Mouse (Mus musculus) stomach, embryonic 16.5 days (tissue): ENCODE measurements around the gene Ifne. TPM values are rescaled to one million over a fixed set of nuclear protein-coding genes. Genes with fewer than 3 reads are reported as not detected.

Experiments used
- microRNA counts: library from miRNA; unstranded; fragments of <30 nt; microRNA quantifications from one replicate; lab custom pipeline; 2016
- microRNA-seq: library from miRNA; unstranded; fragments of <30 nt; microRNA quantifications from one replicate; pipeline ENCODE4, GENCODE M21; 2016
- polyA plus RNA-seq: library from polyadenylated mRNA; unstranded; fragments of >200 nt; fragmentation: Nextera tagmentation; extraction: Ambion mirVana; gene quantifications from 2 replicates; pipeline ENCODE4 v1.2.1, GENCODE M21; 2015

Ifne gene
- polyA plus RNA-seq, 1 experiment from 2014 or later: not detected

MicroRNAs encoded within 50 kb of the gene (microRNA counts, 519-probe panel; counts per million panel counts)
- 2,733 counts per million, percentile 62 among the panel's probes with 10 or more counts for microRNA mmu-miR-31 (lab: Ali Mortazavi, UCI)

Small RNA genes within 50 kb of the gene (microRNA-seq; reads per million reads assigned to microRNA genes)
- gene Mir31: 954 reads per million, percentile 76 among the genes with 10 or more reads in this experiment

Other genes with a start within 250 kb of the Ifne start
- gene C87499, start 245.8 kb downstream of the Ifne start, polyA plus RNA-seq: not detected in 2 replicates
- gene Ifna13, start 235.7 kb downstream of the Ifne start, polyA plus RNA-seq: not detected in 2 replicates
- gene Ifna16, start 203.3 kb downstream of the Ifne start, polyA plus RNA-seq: not detected in 2 replicates
- not detected in 2 replicates for gene Ifna2, start 196.3 kb downstream of the Ifne start, polyA plus RNA-seq
- gene Ifnab, start 188.8 kb downstream of the Ifne start, polyA plus RNA-seq: not detected in 2 replicates
- gene Gm26566, start 158.4 kb downstream of the Ifne start, polyA plus RNA-seq: 0.36 and 0.51 TPM in 2 replicates
- gene Klhl9, start 157.7 kb downstream of the Ifne start, polyA plus RNA-seq: 83.6 and 87.9 TPM in 2 replicates
- not detected in 2 replicates for gene Gm13271, start 125.3 kb downstream of the Ifne start, polyA plus RNA-seq
- 0.19 and 0.26 TPM in 2 replicates for gene Gm13283, start 120.1 kb downstream of the Ifne start, polyA plus RNA-seq
- 0.59 and 0.89 TPM in 2 replicates for gene Gm13290, start 106.4 kb downstream of the Ifne start, polyA plus RNA-seq
- not detected in 2 replicates for gene Gm13289, start 103.3 kb downstream of the Ifne start, polyA plus RNA-seq
- gene Gm13272, start 100.4 kb downstream of the Ifne start, polyA plus RNA-seq: 0.28 TPM in 1 of 2 replicates, not detected in the other
- 0.48 TPM in 1 of 2 replicates, not detected in the other for gene Ifnz, start 98.1 kb downstream of the Ifne start, polyA plus RNA-seq
- not detected in 2 replicates for gene Gm13276, start 94.5 kb downstream of the Ifne start, polyA plus RNA-seq
- gene Gm13277, start 91.6 kb downstream of the Ifne start, polyA plus RNA-seq: not detected in 2 replicates
- not detected in 2 replicates for gene Gm13278, start 88.7 kb downstream of the Ifne start, polyA plus RNA-seq
- gene Gm13275, start 85.7 kb downstream of the Ifne start, polyA plus RNA-seq: not detected in 2 replicates
- not detected in 2 replicates for gene Gm13279, start 82.8 kb downstream of the Ifne start, polyA plus RNA-seq
- gene Gm13285, start 80.5 kb downstream of the Ifne start, polyA plus RNA-seq: 0.70 and 1.1 TPM in 2 replicates
- not detected in 2 replicates for gene Gm13287, start 76.9 kb downstream of the Ifne start, polyA plus RNA-seq
- 0.06 and 0.15 TPM in 2 replicates for gene Gm13288, start 74.7 kb downstream of the Ifne start, polyA plus RNA-seq
- not detected in 2 replicates for gene Ifna7, start 64.0 kb downstream of the Ifne start, polyA plus RNA-seq
- gene Ifna11, start 60.2 kb downstream of the Ifne start, polyA plus RNA-seq: not detected in 2 replicates
- gene Ifna6, start 52.8 kb downstream of the Ifne start, polyA plus RNA-seq: not detected in 2 replicates
- not detected in 2 replicates for gene Ifna5, start 44.7 kb downstream of the Ifne start, polyA plus RNA-seq
- gene Ifna4, start 38.3 kb downstream of the Ifne start, polyA plus RNA-seq: not detected in 2 replicates
- gene Ifna1, start 30.1 kb downstream of the Ifne start, polyA plus RNA-seq: not detected in 2 replicates